Mouse (Mus musculus) olfactory bulb, adult 2 months (tissue): Measurements from ENCODE around the gene Zfhx3. TPM values are rescaled to one million over a fixed set of nuclear protein-coding genes. Genes with fewer than 3 reads are reported as not detected.

Experiments used
- H3K27ac ChIP-seq: fragments of 200-500 bp; 2 replicates; pipeline ENCODE4 v1.5.1; 2012; ENCODE audit warnings: low read depth, low read length; ENCODE audit not compliant: insufficient read depth
- H3K4me1 ChIP-seq: fragments of 200-500 bp; 2 replicates; pipeline ENCODE4 v1.6.1; 2012; ENCODE audit warnings: low read length; ENCODE audit not compliant: control insufficient read depth, insufficient read depth
- H3K4me3 ChIP-seq: fragments of 200-500 bp; 2 replicates; pipeline ENCODE4 v1.5.1; 2012; ENCODE audit warnings: mild to moderate bottlenecking, low read depth, low read length, moderate library complexity; ENCODE audit not compliant: insufficient read depth
- CTCF ChIP-seq: fragments of 200-500 bp; IDR thresholded peaks from 2 replicates; pipeline ENCODE4 v1.5.1; 2012; ENCODE audit warnings: low read depth, mild to moderate bottlenecking, low read length, moderate library complexity; ENCODE audit not compliant: insufficient read depth
- POLR2A ChIP-seq: fragments of 200-500 bp; IDR thresholded peaks from 2 replicates; pipeline ENCODE4 v1.6.1; 2012; ENCODE audit warnings: mild to moderate bottlenecking, low read depth, low read length, moderate library complexity; ENCODE audit not compliant: insufficient read depth
- WGBS: fragments of 180-500 bp; shearing (Covaris S2); methylation state at CpG from one replicate; pipeline ENCODE4 v1.1.7; 2018; 5-methylcytosine and 5-hydroxymethylcytosine counted together
- polyA plus RNA-seq: library from polyadenylated mRNA; stranded (reverse); fragments of >200 nt; gene quantifications from 2 replicates; pipeline ENCODE4 v1.2.4, GENCODE M21; 2012; ENCODE audit warnings: low replicate concordance; ENCODE audit not compliant: missing spikeins, insufficient read depth, insufficient read length

Gene Zfhx3
- polyA plus RNA-seq, 1 experiment: not detected

DNA sequence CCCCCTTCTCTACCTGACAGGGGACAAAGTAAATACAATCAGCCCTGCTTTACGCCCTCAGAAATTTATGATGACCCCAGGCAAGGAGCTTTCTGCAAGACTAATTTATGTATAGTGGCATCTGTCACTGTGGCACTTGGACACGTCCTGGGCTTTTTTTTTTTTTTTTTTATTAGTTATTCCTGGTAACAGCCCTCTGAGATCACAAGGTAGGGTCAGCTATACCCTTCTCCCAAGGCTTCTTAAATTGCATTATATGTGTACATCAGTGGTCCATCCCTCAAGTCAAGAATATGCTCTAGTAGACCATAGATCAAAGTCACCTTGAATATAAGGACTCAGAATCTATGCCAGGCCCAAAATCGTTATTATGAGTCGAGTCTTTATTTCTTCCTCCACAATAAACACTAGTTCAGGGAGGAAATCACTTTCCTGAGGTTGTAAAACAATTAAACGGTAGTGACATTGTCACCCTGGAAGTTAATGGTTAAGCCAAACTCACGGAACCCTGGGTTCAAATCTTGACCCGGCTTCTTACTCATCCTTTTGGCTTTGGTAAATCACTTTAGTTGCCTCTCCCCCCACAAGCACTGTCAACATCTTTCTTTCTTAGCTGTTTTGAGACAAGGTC, 621.6 kb downstream of the Zfhx3 start:
- 91% methylated on average over 7 of the region's 7 CpGs for WGBS
- Histone ChIP-seq H3K4me3 (no peak overlapping the region), H3K27ac (no peak overlapping the region), H3K4me1 (no peaks in the 10 kb centered on the region)
- TF ChIP-seq CTCF: no peak

- WGBS: 86% methylated on average over 12 of the region's 12 CpGs
- H3K4me3 ChIP-seq: no peak overlapping the region
- TF ChIP-seq POLR2A (no peak), CTCF (no peak)
- H3K4me1 ChIP-seq: no peaks in the 10 kb centered on the region
- H3K27ac ChIP-seq: no peak overlapping the region
Measured at GRCm38 (mm10) chr8:108566035-108566434, 623.6 kb downstream of the Zfhx3 start.

DNA sequence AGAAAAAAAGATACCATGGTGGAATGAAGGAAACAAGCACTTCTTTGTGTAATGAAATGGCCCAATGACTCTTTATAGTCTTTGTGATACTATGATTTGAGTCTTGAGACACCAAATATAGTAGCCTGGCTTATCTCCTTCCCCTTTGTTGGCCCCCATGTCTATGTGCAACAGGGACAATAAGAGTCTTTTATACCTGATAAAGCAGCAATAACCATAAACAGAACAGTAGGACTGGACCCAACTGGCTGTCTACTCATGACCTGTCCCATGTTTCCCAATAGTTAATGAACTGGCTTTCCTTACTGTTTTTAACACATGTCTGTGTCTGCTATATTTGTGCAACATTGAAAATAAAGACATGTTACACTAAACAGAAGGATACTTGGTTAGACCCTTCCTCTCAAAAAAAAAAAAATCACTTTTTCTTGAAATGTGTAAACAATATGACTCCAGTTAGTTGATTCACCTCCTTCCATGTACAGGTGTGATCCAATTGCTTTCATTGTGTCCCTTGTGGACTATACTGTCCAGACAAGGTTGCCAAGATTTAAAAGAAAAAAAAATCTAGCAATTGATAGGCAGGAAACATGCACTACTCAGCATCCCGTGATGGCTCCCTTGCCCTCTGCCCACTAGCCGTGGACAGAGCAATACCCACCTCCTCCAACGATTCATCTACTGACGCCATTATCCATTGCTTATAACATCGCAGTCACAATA, 631.0 kb downstream of the Zfhx3 start:
- no peak for TF ChIP-seq POLR2A
- TF ChIP-seq CTCF: no peak
- 97% methylated on average over 5 of the region's 5 CpGs for WGBS
- peaks cover 2% of the 10 kb centered on the region; the same call in 1 of the 2 replicates for H3K4me1 ChIP-seq
- no peak overlapping the region for H3K4me3 ChIP-seq
- no peak overlapping the region for H3K27ac ChIP-seq

GRCm38 (mm10) chr8:108574101-108574500, 631.7 kb downstream of the Zfhx3 start:
- Histone ChIP-seq H3K4me1 (peaks cover 2% of the 10 kb centered on the region; the same call in 1 of the 2 replicates), H3K4me3 (no peak overlapping the region), H3K27ac (no peak overlapping the region)
- no peak for TF ChIP-seq CTCF
- no peak for TF ChIP-seq POLR2A
- 52% methylated on average over 7 of the region's 7 CpGs for WGBS

GRCm38 (mm10) chr8:108577571-108577970, 635.1 kb downstream of the Zfhx3 start:
- 47% methylated on average over 7 of the region's 7 CpGs for WGBS
- TF ChIP-seq POLR2A (no peak), CTCF (no peak)
- H3K4me3 ChIP-seq: no peak overlapping the region
- peaks cover 2% of the 10 kb centered on the region; the same call in 1 of the 2 replicates for H3K4me1 ChIP-seq
- no peak overlapping the region for H3K27ac ChIP-seq

DNA sequence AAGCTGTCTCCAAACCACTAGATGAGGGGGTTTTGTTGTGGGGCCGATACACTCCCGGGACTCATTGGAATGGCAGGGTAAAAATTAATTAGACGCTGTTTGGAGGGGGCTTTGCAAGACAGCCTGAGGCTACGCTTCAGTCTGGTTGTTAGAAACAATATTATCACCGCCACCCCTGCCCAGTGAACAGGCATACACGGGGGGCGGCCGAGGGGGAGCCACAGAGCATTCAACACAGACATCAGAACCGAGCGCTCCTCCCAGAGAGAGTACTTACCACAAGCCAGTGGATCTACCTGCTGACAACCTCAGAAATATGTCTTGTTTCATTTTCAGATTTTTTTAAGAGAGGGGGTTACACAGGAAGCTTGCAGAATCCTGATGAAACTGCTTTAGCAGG, 635.9 kb downstream of the Zfhx3 start:
- 82% methylated on average over 10 of the region's 10 CpGs for WGBS

GRCm38 (mm10) chr8:108579808-108580207, 637.4 kb downstream of the Zfhx3 start:
- no peak overlapping the region for H3K4me3 ChIP-seq
- no peak for TF ChIP-seq CTCF
- TF ChIP-seq POLR2A: no peak
- WGBS: 81% methylated on average over 9 of the region's 9 CpGs
- no peak overlapping the region for H3K27ac ChIP-seq
- H3K4me1 ChIP-seq: peaks cover 2% of the 10 kb centered on the region; the same call in 1 of the 2 replicates

More for the DNA sequence above, 635.9 kb downstream of the Zfhx3 start:
- TF ChIP-seq POLR2A (no peak), CTCF (no peak)
- Histone ChIP-seq H3K4me1 (peaks cover 2% of the 10 kb centered on the region; the same call in 1 of the 2 replicates), H3K4me3 (no peak overlapping the region), H3K27ac (no peak overlapping the region)

DNA sequence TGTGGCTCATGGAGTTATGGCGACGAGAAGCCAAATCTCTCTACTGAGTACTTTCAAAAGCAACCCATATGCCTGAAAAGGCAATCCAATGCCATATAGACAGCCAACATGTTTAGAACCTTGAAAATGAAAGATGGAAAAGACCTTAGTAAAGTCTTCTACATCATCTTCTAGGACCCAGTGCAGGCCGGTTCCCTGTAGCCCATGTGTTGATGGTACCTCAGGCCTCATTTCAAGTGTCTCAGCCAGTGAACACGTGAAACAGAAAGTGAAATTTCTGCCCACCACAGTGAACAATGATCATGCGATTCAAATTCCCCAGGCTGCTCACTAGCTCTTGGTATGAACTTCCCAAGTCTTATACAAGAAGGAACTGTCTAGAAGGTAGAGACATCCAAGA, 637.9 kb downstream of the Zfhx3 start:
- Histone ChIP-seq H3K4me3 (no peak overlapping the region), H3K4me1 (peaks cover 2% of the 10 kb centered on the region; the same call in 1 of the 2 replicates), H3K27ac (no peak overlapping the region)
- no peak for TF ChIP-seq CTCF
- TF ChIP-seq POLR2A: no peak
- WGBS: 97% methylated on average over 5 of the region's 5 CpGs

GRCm38 (mm10) chr8:108581557-108581956, 639.1 kb downstream of the Zfhx3 start:
- Histone ChIP-seq H3K27ac (no peak overlapping the region), H3K4me1 (peaks cover 2% of the 10 kb centered on the region; the same call in 1 of the 2 replicates), H3K4me3 (no peak overlapping the region)
- no peak for TF ChIP-seq POLR2A
- TF ChIP-seq CTCF: no peak
- WGBS: 93% methylated on average over 6 of the region's 6 CpGs

DNA sequence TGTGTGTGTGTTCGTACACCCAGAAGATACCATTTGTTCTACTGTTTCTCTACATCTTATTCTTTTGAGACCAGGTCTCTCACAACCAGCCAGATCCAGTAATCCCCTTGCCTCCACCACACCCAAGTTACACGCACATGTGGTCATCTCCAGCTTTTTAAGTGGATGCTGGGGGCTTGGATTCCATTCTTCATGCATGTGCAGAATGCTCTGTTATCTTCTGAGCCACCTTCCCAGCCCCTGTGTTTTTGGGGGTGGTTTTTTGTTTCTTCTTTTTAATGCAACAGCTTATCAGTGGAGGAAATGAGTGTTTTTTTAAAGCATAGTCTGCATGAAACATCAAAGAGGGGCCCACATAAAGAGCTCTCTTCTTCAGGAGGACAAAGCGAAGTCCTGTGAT, 639.8 kb downstream of the Zfhx3 start:
- Histone ChIP-seq H3K27ac (no peak overlapping the region), H3K4me1 (no peaks in the 10 kb centered on the region), H3K4me3 (no peak overlapping the region)
- 93% methylated on average over 3 of the region's 3 CpGs for WGBS
- TF ChIP-seq CTCF (no peak), POLR2A (no peak)
